Mouse (Mus musculus) R1 (cell line): Measurements from ENCODE around the gene Ube2e1.
"Not testable (repeated sequence)": the region's sequence is repeated elsewhere in the genome, so short reads cannot be mapped to it uniquely, and the experiment has no call there.

Experiments
- DNase-seq: peaks from one replicate; pipeline ENCODE4 v3.0.0-alpha.2; 2018; ENCODE audit warnings: low read depth, low spot score

Gene Ube2e1

DNA sequence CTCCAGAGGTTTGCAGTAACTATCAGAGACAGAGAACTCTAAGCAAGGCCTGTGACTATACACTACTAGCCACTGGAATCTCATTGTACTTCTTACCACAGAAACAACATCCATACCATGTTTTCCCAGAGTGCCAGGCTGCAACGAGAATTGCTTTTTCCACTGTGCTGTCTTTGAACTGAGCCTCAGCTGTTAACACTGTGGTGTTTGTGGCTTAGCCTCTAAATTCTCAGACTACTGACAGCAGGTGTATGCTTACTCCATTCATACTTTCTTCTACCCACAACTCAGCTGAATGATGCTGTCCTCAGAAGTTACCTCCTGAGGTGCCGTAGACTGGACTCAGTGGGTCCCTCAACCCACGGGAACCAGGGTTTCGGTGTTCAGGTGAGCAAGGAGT is 89.9 kb downstream of the Ube2e1 start:
- no peak for DNase-seq

GRCm38 (mm10) chr14:18240132-18240531 is 91.5 kb downstream of the Ube2e1 start:
- no peak for DNase-seq

DNA sequence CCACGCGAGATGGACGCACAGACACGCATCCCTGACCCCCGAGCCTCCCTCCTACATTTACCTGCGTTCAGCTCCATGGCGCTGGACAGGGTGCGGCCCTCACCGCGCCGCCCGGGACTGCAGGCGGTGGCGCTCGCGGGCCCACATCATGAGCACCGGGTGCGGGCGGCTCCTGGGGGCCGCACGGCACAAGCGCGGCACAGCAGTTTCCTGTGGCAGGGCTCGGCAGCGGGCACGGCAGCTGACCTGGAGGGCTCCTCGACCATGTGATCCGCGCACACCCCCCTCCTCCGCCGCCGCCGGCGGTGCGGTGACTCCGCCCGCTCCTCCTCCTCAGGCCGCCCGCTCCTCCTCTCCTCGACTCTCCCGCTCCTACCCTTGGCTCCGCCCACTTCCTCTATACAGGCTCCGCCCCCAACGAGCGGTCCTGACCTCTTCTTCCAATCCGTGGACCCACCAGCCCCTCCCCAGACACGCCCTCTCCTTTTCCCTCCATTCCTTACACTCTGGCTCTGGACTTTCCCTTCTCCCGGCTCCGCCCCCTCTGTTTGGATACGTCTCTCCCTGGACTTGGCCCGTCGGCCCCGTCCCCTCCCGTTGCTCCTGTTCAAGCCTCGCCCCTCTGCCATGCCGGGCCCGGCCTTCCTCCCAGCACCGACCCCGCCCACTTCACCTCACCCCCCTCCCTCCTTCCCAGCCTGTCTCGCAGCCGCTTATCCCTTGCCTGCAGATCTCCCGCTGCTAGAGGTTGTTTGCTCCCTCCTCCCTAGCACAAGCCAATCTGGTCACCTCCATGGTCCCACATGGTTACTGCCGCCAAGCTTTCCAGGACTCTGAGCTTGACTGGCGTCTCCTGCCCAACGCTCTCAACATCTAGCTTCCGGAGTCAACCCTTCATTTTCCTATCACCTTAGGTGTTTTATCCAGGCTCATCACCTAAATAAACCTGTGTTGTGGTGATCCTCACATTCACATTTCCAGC is 92.6 kb downstream of the Ube2e1 start, which contains the start of gene Nr1d2:
Gene Nr1d2 (minus strand): TSS at position 378 of the 982 bp plus-strand sequence.
- peak; percentile 100 for DNase-seq

- DNase-seq: peak; percentile 95
These were observed 93.4 kb downstream of the Ube2e1 start for GRCm38 (mm10) chr14:18238131-18238749.

DNA sequence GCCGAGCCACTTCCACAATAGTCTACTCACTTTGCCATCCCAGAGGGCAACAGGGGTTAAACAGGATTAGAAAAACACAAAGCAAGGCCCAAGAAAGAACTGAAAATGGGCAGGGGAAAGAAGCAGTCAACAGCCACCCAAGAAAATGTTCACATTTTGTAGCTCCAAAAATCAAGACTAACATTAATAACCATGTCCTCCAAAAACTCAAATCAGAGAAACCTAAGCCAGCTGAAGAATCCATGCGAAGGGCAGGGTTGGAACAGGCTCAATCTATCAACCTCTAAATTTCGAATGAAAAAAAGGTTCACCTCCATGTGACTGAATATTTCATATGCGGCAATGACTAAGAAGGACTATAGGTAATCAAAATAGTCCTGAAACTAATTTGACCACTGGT is 94.3 kb downstream of the Ube2e1 start:
- no peak for DNase-seq

DNA sequence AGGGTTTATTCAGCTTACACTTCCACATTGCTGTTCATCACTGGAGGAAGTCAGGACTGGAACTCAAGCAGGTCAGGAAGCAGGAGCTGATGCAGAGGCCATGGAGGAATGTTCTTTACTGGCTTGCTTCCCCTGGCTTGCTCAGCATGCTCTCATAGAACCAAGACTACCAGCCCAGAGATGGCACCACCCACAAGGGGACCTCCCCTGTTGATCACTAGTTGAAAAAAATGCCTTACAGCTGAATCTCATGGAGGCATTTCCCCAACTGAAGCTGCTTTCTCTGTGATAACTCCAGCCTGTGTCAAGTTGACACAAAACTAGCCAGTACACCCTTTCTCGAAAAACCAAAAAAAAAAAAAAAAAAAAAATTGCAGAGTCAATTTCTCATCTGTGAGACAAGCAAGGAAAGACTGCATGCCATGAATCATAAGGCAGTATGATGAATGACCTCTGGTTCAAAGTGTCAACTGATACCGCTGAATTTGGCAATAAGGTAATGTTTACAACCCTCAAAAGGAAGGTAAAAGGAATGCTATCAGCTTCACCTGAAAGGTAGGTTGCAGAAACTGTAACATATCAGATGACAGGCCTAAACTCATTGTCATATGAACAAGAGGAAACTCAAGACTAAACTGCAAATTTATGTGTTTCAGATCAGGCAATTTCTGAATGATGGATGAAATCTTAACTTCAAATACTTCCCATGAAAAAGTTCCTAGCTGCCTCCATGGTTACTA is 95.0 kb downstream of the Ube2e1 start:
- not testable (repeated sequence) for DNase-seq

GRCm38 (mm10) chr14:18233981-18234960 is 97.4 kb downstream of the Ube2e1 start:
- no peak for DNase-seq

DNA sequence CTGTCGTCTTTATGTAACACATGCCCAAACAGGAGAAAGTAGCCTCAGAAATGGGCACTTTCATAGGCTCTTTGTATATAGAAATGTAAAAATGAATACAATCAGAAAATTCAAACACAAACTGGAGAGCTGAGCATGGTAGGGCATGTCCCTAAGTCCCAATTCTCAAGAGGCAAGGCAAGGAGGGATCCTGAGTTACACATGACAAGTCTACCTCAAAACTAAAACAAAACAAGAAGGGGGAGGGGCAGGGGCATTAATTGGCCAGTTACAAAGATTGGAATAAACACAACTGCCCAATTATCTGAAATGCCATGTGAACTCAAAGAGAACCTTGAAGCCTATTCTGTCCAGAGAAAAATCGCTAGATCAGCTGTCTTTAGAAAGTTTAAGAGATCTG is 98.6 kb downstream of the Ube2e1 start:
- no peak for DNase-seq
